Mouse (Mus musculus): ENCODE results near the gene Tmem132d.

The Tmem132d gene

DNA sequence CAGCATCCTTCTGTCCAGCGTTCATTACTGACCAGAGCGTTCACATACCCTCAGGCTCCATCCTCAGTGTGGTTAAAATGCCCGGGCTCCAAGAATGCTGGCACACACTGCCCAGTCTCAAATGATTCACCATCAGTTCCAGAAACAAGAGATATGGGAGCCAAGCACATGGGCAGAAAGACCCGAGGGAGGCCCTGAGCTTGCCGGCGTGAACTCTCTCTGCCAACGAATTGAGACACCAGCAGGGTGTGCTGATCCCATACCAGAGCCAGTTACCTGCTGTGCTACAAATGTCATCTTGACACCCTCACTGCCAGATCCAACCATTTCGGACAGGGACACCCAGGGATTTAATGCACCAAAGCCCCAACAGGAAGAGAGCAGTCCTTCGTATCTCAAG is 25.3 kb downstream of the Tmem132d start:
- no peak for DNase-seq (ENCODE audit: low read depth, low spot score)

DNA sequence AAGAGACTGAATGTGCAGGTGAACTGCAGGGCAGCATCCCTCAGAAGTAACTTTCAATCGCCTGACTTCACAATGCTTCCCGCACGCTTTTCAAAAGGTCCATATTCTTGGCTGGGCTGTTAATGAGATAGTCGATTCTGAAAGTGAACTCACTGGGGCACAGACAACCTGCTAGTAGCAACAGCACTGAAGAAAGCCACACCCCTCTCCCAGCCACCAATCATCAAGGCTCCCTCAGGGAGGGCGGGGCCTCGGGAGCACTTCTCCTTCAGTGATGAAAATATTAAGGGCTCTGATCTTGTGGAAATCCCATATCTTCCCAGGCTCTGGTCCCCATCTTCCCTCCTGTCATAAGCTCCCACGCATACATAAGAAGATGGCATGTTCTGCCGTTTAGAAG is 27.8 kb downstream of the Tmem132d start:
- no peak for DNase-seq (ENCODE audit: low read depth, low spot score)

DNA sequence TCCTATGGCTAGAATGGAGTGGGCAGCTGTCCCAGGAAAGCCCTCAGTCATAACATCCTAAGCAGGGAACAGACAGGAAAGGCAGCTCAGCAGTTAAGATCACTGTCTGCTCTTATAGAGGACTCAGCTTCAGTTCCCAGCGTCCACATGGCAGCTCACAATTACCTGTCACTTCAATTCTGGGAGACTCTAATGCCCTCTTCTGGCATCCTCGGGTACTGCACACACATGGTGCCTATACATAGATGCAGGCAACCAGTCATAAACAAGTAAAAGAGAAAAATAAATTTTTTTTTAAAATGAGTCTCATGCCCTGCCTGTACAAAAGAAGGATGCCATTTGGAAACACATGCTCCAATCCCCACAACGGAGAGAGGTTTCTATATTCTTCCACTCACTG is 28.7 kb downstream of the Tmem132d start:
- DNase-seq (ENCODE audit: low read depth, low spot score), result no peak

DNA sequence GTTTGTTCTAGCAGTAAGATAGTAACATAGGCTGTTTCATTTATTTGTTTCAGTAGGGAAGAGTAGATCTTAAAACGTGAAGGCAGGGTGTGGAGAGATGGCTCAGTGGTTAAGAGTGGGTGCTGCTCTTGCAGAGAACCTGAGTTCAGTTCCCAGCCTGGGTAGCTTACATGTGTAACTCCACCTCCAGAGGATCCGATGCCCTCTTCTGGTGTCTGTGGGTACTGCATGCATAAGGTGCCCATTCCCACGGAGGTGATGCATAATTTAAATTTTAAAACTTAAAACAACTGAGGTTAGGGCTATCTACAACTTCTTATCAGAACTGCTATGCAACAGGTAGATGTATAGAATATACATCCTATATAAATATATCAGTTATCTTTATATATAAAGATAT is 40.5 kb downstream of the Tmem132d start:
- DNase-seq (ENCODE audit: low read depth, low spot score), result no peak

DNA sequence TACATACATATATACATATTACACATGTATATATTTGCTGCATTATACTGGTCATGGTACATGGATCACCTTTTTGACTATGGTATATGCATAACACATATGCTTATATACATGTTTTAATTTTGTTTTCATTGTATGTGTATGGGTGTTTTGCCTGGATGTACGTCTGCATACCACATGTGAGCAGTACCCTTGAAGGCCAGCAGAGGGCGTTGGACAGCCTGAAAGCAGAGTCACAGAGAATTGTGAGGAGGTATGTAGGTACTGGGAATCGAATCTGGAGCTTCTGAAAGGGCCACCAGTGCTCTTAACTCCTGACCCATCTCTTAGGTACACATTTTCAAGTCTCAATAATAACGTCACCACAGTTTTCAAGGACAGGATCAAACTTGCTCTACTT is 43.2 kb downstream of the Tmem132d start:
- no peak for DNase-seq (ENCODE audit: low read depth, low spot score)

GRCm38 (mm10) chr5:128388358-128389141 is 44.3 kb downstream of the Tmem132d start:
- DNase-seq (ENCODE audit: low read depth, low spot score), result no peak

DNA sequence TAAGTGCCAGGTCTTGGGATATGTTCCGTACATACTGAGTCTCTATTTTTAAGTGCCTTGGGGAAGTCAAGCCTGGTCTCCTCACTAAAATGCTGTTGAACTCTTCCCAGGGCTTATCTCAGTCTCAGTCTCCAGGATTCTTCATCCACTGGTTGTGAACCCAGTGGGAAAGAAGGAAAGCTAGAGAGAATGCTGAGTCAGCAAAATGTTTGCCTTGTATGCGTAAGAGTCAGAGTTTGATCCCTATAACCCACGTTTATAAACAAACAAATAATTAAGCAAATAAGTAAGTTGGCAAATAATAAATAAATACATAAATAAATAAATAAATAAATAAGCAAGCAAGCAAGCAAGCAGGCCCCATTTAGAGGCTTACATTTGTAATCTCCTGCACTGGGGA is 63.1 kb downstream of the Tmem132d start:
- DNase-seq (ENCODE audit: low read depth, low spot score), result no peak

DNA sequence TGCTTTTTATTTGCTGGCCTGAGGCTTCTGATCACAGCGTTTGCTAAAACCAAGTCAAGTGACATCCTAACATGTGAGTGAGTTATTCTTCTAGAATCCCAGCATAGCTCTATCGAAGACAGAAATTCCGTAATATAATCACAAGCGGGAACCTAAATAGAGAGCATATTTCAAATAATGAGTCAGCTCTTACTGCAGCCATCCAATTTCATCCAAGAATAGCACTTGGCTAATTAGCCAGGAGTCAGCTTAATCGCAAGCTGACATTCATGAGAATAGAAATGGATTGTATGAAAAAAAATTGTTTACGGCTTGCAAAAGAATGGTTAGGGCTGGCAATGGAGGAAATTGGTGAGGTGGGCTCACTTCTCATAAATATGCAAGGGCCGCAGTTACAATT is 63.8 kb downstream of the Tmem132d start:
- no peak for DNase-seq (ENCODE audit: low read depth, low spot score)

GRCm38 (mm10) chr5:128365261-128365985 is 67.5 kb downstream of the Tmem132d start:
- DNase-seq (ENCODE audit: low read depth, low spot score), result no peak

- DNase-seq (ENCODE audit: low read depth, low spot score), result no peak
Observed at GRCm38 (mm10) chr5:128360946-128361675, 71.8 kb downstream of the Tmem132d start.

DNA sequence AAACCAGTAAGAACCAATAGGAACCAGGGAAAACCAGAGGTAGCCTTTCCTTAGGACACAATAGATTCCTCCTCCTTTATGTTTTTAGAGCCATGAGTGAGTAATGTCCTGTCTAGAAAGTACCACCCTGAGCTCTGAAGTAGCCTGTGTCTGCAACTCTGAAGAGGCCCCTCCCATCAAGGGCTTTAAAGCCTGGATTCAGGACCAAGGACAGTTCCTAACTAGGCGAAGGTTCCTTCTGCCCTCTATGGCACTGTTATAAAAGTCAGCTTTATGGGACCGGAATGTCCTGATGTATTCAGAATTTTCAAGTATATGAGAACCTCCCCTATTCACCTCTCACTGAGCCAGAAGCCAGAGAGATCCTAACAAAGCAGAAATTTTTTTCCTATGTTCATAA is 84.0 kb downstream of the Tmem132d start:
- DNase-seq (ENCODE audit: low read depth, low spot score), result no peak

DNA sequence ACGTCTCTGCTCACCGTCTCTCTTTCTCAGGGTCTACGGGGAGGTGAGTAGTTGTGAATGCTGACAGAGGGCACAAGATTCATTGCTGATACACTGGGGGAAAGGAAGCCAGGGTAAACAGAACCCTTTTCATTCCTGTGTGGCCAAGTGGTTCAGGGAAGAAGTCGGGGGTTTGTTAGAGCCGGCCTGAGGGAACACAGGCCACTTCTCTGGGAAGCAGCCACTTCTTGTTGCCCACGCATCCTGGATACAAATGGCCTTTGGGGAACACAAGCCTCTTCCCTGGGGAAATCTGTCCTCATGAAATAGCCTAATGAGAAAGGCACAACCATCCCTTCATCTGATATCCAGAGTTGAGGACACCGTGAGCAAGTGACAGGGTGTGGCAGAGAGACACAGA is 96.0 kb downstream of the Tmem132d start:
- no peak for DNase-seq (ENCODE audit: low read depth, low spot score)

- no peak for DNase-seq (ENCODE audit: low read depth, low spot score)
Observed at GRCm38 (mm10) chr5:128332766-128333165, 100.1 kb downstream of the Tmem132d start.

- no peak for DNase-seq (ENCODE audit: low read depth, low spot score)
Observed at GRCm38 (mm10) chr5:128330351-128330750, 102.5 kb downstream of the Tmem132d start.

DNA sequence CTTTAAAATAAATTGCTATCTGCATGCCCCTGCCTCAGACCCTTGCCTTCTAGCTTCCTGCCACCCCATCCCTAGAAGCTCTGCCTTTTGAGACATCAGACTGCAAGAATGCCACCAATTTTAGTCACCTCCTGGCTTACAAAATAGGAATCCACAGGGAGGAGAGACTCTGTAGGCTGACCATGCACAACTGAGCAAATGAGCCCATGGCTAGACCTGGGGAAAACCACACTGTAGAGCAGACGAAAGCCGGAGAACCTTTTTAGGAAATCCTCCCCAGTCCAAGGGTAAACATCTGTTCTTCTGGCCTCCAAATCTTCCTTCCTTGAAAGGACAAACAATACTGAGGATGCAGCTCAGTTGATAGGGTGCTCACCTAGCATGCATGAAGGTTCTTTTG is 130.5 kb downstream of the Tmem132d start:
- DNase-seq (ENCODE audit: low read depth, low spot score), result no peak

DNA sequence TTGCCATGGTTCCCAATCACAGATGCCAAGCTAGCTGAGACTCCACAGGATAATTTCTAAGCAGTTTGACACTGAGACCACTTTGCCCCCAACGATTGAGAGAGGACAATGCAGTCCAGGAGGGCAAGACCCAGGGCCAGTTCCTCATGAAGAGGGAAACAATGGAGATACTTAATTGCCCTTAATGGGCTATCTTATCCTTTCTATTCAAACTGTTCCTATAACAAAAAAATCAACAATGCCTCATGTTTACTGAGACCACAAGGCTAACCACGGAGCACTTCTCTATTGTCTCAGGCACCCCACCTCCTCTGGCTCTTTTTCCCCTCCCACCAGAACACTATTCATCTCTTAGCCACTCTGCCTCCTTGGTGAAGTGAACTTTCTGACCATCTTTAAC is 141.7 kb downstream of the Tmem132d start:
- no peak for DNase-seq (ENCODE audit: low read depth, low spot score)

- no peak for DNase-seq (ENCODE audit: low read depth, low spot score)
Observed at GRCm38 (mm10) chr5:128273255-128273654, 159.6 kb downstream of the Tmem132d start.

GRCm38 (mm10) chr5:128267366-128267765 is 165.5 kb downstream of the Tmem132d start:
- no peak for DNase-seq (ENCODE audit: low read depth, low spot score)

GRCm38 (mm10) chr5:128244219-128244618 is 188.7 kb downstream of the Tmem132d start:
- no peak for DNase-seq (ENCODE audit: low read depth, low spot score)

DNA sequence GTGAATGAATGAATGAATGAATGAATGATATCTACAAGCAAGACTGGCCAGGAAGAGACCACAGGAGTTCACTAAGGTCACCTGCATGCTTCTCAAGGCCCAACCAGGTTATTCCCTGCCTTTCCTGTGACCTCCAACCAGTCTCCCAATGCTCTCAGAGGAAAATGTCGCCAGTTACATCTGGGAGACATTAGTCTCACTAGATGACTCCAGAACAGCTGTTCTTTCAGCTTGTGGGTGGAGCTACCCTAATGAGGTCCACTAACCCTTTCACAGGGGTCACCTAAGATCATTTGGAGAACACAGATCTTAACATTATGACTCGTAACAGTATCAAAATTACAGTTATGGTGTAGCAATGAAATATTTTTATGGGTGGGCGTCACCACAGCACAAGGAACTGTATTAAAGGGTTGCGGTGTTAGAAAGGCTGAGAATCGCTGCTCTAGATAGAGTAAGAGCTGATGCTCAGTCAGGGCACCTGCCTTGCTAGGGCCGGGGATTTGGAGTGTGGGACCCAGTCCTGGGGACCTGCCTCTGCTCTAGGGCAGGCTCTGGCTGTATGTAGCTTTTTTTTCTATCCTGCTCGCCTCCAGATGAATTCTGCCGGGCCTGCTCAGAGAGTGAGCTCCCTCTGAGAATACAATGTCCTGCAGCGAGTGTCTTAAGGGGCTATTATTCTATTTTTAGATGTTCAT is 196.1 kb downstream of the Tmem132d start:
- DNase-seq (ENCODE audit: low read depth, low spot score), result no peak

- DNase-seq (ENCODE audit: low read depth, low spot score), result no peak
Observed at GRCm38 (mm10) chr5:128235611-128236010, 197.3 kb downstream of the Tmem132d start.

- no peak for DNase-seq (ENCODE audit: low read depth, low spot score)
Observed at GRCm38 (mm10) chr5:128233101-128233500, 199.8 kb downstream of the Tmem132d start.

Data from retina, adult 2 months (tissue).